Mouse (Mus musculus) embryo, embryonic 10 days (tissue): ENCODE measurements around the gene Dagla.

Experiments used
- DNase-seq: peaks from one replicate; pipeline ENCODE4 v3.0.0-alpha.2; 2015; ENCODE audit warnings: low spot score

The Dagla gene

GRCm38 (mm10) chr19:10304810-10305544, at the start of gene Dagla:
TSS of gene Dagla (minus strand) at chr19:10304877.
- peak; percentile 77 for DNase-seq

- DNase-seq = no peak
These were observed 47.5 kb upstream of the Dagla start for GRCm38 (mm10) chr19:10352218-10352617.

GRCm38 (mm10) chr19:10347628-10348273, 43.1 kb upstream of the Dagla start:
- no peak for DNase-seq

DNA sequence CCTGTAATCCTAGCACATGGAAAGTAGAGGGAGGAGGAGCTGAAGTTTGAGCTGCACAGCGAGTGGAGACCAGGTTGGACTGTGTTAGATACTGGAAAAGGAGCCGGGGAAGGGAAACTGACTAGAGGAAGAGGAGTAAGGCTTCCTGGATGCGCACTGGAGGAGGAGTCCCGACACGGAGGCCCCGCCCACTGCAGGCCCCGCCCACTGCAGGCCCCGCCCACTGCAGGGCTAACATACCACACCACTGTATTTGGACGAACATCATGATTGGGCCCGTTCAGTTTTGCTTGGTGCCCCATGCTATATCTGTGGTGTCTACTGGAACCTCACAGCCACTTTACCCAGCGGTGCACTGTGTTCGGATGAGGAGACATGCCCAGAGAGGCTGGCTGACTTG, 41.0 kb upstream of the Dagla start:
- DNase-seq = no peak

DNA sequence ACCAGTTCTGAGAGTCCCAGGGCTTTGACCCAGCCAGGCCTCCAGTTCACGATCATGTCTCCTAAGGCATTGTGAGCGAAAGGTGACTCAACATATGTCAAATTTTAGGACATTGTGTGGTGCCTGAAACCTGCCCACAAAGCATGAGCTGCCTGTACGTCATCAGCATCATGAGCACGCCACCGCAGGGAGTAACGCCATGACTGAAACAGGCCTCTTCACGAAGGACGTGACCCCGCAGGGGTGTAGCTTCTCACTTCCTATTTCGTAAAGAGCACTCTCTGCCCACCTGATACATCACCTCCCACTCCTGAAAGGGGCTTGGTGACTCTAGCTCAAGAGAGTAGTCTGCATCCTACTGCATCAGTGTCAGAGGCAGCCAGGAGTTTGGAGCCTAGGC, 39.2 kb upstream of the Dagla start:
- DNase-seq = no peak

DNA sequence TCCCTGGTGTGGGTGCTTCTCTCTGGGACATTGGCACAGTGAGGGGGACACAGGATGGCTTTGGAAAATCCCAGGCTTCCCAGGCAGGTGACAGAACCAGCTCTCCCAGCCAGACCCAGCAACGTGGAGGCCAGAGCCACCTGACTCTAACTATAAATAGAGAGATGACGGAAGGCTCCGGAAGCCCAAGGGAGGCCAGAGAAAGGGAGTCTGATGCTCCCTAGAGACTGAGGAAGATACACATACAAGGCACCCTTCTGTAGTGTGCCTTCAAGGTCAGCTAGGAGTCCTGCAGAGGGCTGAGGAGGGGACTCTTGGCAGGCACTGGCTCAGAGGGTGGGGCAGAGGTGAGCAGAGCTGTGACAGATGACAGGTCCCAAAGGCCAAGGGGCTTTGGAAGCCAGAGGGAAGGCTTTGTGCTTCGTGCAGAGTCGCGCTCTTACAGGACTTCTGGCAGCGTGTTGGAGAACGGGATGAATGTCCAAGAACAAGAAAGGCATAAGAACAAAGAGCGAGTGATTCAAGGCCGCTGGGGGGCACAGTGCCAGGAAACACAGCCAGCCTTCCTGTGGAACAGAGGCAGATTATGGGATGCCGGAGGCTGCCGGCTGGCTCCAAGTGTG, 37.3 kb upstream of the Dagla start:
- no peak for DNase-seq

DNA sequence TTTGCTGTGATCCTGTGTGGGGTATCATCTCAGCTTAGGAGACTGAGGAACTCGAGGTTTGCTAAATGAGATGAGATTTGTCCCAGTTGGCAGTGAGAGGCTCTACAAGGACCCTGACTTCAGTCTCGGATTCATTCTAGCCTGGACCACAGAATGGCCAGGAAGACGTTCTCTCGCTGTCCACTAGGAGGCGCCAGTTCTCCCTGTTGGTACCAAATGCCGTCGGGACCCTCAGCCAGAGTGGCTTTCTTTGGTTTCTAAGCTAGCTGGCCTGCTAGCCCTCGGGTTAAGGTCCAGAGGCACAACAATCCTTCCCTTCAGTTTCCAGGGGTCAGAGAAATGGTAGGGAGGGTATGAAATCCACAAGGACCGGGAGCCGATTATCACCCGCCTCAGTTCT, 36.5 kb upstream of the Dagla start:
- peak; percentile 91 for DNase-seq

DNA sequence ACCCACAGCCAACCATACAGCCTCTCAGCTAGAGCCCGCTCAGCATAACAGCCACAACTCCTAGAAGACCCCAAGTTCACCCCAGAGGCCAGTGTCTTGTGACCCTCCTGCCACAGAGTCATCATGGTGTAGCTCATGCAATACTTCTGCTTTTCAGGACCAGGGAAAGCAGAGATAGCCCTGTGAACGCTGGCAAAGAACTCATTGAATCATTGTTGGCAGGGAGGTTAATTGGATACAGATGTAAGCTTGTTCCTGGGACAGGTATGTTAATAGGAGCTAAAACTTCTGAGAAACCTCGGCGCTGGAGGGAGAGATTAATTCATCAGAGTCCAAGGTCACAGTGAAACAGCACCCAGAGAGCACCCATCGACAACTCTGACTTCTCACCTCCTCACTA, 36.0 kb upstream of the Dagla start:
- DNase-seq = peak; percentile 63

DNA sequence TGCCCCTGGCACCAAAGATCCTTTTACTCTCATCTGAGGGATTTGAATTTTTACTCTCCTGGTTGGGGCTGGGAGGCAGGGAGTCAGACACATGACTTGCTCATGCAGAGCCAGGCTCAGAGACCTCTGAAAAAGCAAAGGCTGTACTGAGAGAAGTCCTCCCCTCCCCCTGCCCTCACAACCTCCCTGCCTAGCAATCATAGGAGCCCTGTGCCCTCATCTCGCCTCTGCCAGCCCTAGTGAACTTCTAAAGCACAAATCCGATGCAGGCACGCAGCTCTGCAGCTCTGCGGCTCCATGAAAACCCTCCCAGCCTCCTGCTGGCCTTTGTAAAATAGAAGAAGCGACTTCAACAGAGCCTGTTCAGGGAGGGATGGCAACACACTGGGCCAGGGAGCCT, 34.6 kb upstream of the Dagla start:
- DNase-seq = no peak

- DNase-seq = no peak
These were observed 34.0 kb upstream of the Dagla start for GRCm38 (mm10) chr19:10338724-10339123.

GRCm38 (mm10) chr19:10334467-10334866, 29.8 kb upstream of the Dagla start:
- DNase-seq = no peak

- DNase-seq = peak; percentile 80
These were observed 29.0 kb upstream of the Dagla start for GRCm38 (mm10) chr19:10333545-10334252.

GRCm38 (mm10) chr19:10331706-10332105, 27.0 kb upstream of the Dagla start:
- DNase-seq = no peak

DNA sequence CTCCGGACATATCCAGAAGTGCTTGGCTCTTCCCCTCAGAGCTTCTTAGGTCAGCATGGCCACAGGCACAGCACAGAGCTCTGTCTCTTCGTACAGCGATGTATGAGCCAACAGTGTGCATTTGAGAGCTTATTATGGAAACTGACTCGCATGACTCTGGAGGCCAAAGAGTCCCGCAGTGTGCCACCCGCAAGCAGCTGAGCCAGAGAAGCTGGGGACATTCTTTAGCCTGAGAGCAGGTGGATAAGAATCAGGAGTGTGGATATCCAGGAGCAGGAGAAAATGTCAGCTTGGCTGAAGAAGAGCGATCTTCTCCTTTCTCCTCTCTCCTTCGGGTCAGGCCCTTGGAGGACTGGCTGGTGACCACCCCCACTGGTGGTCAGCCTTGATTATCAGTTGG, 24.4 kb upstream of the Dagla start:
- DNase-seq = no peak

GRCm38 (mm10) chr19:10326609-10327008, 21.9 kb upstream of the Dagla start:
- no peak for DNase-seq

DNA sequence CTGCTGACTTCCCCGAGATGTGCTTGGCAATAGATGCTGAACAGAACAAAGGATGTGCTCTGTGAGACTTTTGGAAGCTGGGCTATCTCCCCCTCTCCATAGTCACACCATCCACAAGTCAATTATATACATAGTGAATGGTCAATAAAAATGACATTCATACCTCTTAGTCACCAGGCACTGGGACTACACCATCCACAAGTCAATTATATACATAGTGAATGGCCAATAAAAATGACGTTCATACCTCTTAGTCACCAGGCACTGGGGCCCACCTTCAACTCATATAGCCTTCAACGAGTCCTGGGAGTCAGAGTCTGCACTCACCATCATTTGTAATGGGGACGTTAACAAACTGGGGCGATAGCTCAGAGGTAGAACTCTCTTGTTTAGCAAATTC, 19.2 kb upstream of the Dagla start:
- no peak for DNase-seq

GRCm38 (mm10) chr19:10323362-10323837, 18.7 kb upstream of the Dagla start:
- no peak for DNase-seq

GRCm38 (mm10) chr19:10317795-10318194, 13.1 kb upstream of the Dagla start:
- DNase-seq = no peak

DNA sequence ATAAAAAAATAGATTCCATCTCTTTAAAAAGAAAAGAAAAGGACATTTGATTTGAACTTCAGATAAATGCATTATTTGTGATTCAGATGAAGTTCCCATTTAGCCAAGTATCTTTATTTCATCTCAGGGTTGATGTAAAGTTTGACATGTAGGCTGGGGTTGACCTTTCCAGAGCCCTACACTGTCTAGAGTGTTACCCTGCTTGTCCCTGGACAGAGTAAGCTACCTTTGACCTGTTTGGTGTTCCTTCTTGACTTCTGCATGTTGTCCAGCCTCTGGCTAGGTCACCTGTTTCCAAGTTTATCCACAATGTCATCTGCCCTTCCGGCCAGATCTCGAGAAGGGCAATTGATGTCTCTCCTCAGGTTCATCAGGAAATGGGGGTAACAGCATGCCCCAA, 12.7 kb upstream of the Dagla start:
- no peak for DNase-seq

DNA sequence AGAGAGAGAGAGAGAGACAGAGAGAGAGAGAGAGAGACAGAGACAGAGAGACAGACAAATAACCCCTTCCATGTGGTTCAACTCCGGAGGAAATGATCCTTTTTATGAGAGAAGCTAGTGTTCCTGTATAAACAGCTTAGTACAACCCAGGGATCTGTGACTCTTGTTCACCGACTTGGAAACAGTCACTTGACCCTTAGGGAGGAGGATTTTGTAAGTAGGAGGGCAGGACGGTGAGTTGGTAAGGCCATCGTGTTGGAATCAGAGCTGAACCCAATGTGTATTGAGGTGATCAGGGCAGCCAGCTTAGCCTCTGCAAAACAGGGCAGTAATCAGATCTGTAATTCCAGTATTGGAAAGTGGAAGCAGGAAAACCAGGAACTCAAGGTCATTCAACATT, 12.3 kb upstream of the Dagla start:
- no peak for DNase-seq

GRCm38 (mm10) chr19:10312072-10312471, 7.4 kb upstream of the Dagla start:
- DNase-seq = no peak

- no peak for DNase-seq
These were observed 4.3 kb upstream of the Dagla start for GRCm38 (mm10) chr19:10308990-10309389.

GRCm38 (mm10) chr19:10307941-10308340, 3.3 kb upstream of the Dagla start:
- DNase-seq = no peak
